Mouse (Mus musculus): ENCODE results near the gene Golim4. TPM values are rescaled to one million over a fixed set of nuclear protein-coding genes. Genes with fewer than 3 reads are reported as not detected.
A peak's percentile ranks its signal among the peaks of the same experiment; 100 is the strongest.
"Not testable (repeated sequence)": the region's sequence is repeated elsewhere in the genome, so short reads cannot be mapped to it uniquely, and the experiment has no call there.

Gene Golim4
- 37.4 and 39.7 TPM in 2 replicates for polyA plus RNA-seq (2015; fragmentation: Nextera tagmentation; extraction: Ambion mirVana)

GRCm38 (mm10) chr3:75956551-75957302 is at the start of gene Golim4:
TSS of gene Golim4 (minus strand) at chr3:75956949.
- Histone ChIP-seq H3K4me3 (ENCODE audit: low read length) (peak within 1 kb of the TSS; percentile 65), H3K36me3 (ENCODE audit: control insufficient read depth, insufficient read depth) (no peaks in the 10 kb centered on the region), H3K27ac (ENCODE audit: low read length) (peak within 1 kb of the TSS; percentile 91), H3K9me3 (replicated peaks; ENCODE audit: control insufficient read depth, low read length) (no peaks in the 10 kb centered on the region), H3K4me1 (ENCODE audit: control insufficient read depth, insufficient read depth, low read length) (peaks cover 30% of the 10 kb centered on the region), H3K4me2 (ENCODE audit: low read depth, low read length) (peak within 1 kb of the TSS; percentile 90), H3K9ac (ENCODE audit: low read length) (peak within 1 kb of the TSS; percentile 87), H3K27me3 (ENCODE audit: control insufficient read depth, insufficient read depth, low read length) (no peaks in the 10 kb centered on the region)
- whole genome bisulfite sequencing: under 1% methylated on average over 53 of the region's 53 CpGs
- peak; percentile 98 for ATAC-seq (replicated peaks; ENCODE audit: extremely low read depth, insufficient read depth, low FRiP score)

- Histone ChIP-seq H3K27ac (ENCODE audit: low read length) (no peak overlapping the region), H3K4me1 (ENCODE audit: control insufficient read depth, insufficient read depth, low read length) (no peaks in the 10 kb centered on the region), H3K27me3 (ENCODE audit: control insufficient read depth, insufficient read depth, low read length) (no peaks in the 10 kb centered on the region), H3K4me3 (ENCODE audit: low read length) (no peak overlapping the region), H3K36me3 (ENCODE audit: control insufficient read depth, insufficient read depth) (no peaks in the 10 kb centered on the region), H3K9ac (ENCODE audit: low read length) (no peak overlapping the region), H3K9me3 (replicated peaks; ENCODE audit: control insufficient read depth, low read length) (no peaks in the 10 kb centered on the region; the same call in 1 of the 2 replicates), H3K4me2 (ENCODE audit: low read depth, low read length) (no peak overlapping the region)
- WGBS: 61% methylated on average over 5 of the region's 5 CpGs
- no peak for ATAC-seq (replicated peaks; ENCODE audit: extremely low read depth, insufficient read depth, low FRiP score)
Observed at GRCm38 (mm10) chr3:76005621-76006020, 48.9 kb upstream of the Golim4 start.

- ATAC-seq (replicated peaks; ENCODE audit: extremely low read depth, insufficient read depth, low FRiP score): no peak
- 39% methylated on average over 4 of the region's 4 CpGs for WGBS
- no peaks in the 10 kb centered on the region for H3K27me3 ChIP-seq (ENCODE audit: control insufficient read depth, insufficient read depth, low read length)
Observed at GRCm38 (mm10) chr3:76001156-76001555, 44.4 kb upstream of the Golim4 start.

GRCm38 (mm10) chr3:76000481-76000880 is 43.7 kb upstream of the Golim4 start:
- Histone ChIP-seq H3K27me3 (ENCODE audit: control insufficient read depth, insufficient read depth, low read length) (no peaks in the 10 kb centered on the region), H3K9me3 (replicated peaks; ENCODE audit: control insufficient read depth, low read length) (no peaks in the 10 kb centered on the region; the same call in 1 of the 2 replicates), H3K4me3 (ENCODE audit: low read length) (no peak overlapping the region), H3K36me3 (ENCODE audit: control insufficient read depth, insufficient read depth) (no peaks in the 10 kb centered on the region), H3K27ac (ENCODE audit: low read length) (no peak overlapping the region), H3K9ac (ENCODE audit: low read length) (no peak overlapping the region), H3K4me1 (ENCODE audit: control insufficient read depth, insufficient read depth, low read length) (no peaks in the 10 kb centered on the region), H3K4me2 (ENCODE audit: low read depth, low read length) (no peak overlapping the region)
- 44% methylated on average over 2 of the region's 2 CpGs for WGBS
- no peak for ATAC-seq (replicated peaks; ENCODE audit: extremely low read depth, insufficient read depth, low FRiP score)

More at GRCm38 (mm10) chr3:76001156-76001555, 44.4 kb upstream of the Golim4 start:
- no peaks in the 10 kb centered on the region for H3K36me3 ChIP-seq (ENCODE audit: control insufficient read depth, insufficient read depth)
- H3K4me3 ChIP-seq (ENCODE audit: low read length): no peak overlapping the region
- H3K9me3 ChIP-seq (replicated peaks; ENCODE audit: control insufficient read depth, low read length): no peaks in the 10 kb centered on the region; the same call in 1 of the 2 replicates
- no peak overlapping the region for H3K27ac ChIP-seq (ENCODE audit: low read length)
- no peaks in the 10 kb centered on the region for H3K4me1 ChIP-seq (ENCODE audit: control insufficient read depth, insufficient read depth, low read length)
- H3K9ac ChIP-seq (ENCODE audit: low read length): no peak overlapping the region
- H3K4me2 ChIP-seq (ENCODE audit: low read depth, low read length): no peak overlapping the region

GRCm38 (mm10) chr3:75981031-75981750 is 24.4 kb upstream of the Golim4 start:
- ATAC-seq (replicated peaks; ENCODE audit: extremely low read depth, insufficient read depth, low FRiP score): not testable (repeated sequence)

GRCm38 (mm10) chr3:75962784-75963772 is 6.3 kb upstream of the Golim4 start:
- not testable (repeated sequence) for H3K4me2 ChIP-seq (ENCODE audit: low read depth, low read length); H3K27me3 ChIP-seq (ENCODE audit: control insufficient read depth, insufficient read depth, low read length); H3K36me3 ChIP-seq (ENCODE audit: control insufficient read depth, insufficient read depth); ATAC-seq (replicated peaks; ENCODE audit: extremely low read depth, insufficient read depth, low FRiP score); H3K9me3 ChIP-seq (replicated peaks; ENCODE audit: control insufficient read depth, low read length); H3K4me1 ChIP-seq (ENCODE audit: control insufficient read depth, insufficient read depth, low read length); H3K4me3 ChIP-seq (ENCODE audit: low read length); H3K9ac ChIP-seq (ENCODE audit: low read length); H3K27ac ChIP-seq (ENCODE audit: low read length)
- 78% methylated on average over 2 of the region's 2 CpGs for WGBS

More at GRCm38 (mm10) chr3:75981031-75981750, 24.4 kb upstream of the Golim4 start:
- 88% methylated on average over 2 of the region's 2 CpGs for whole genome bisulfite sequencing
- not testable (repeated sequence) for H3K9me3 ChIP-seq (replicated peaks; ENCODE audit: control insufficient read depth, low read length); H3K9ac ChIP-seq (ENCODE audit: low read length); H3K36me3 ChIP-seq (ENCODE audit: control insufficient read depth, insufficient read depth); H3K27ac ChIP-seq (ENCODE audit: low read length); H3K4me3 ChIP-seq (ENCODE audit: low read length); H3K4me1 ChIP-seq (ENCODE audit: control insufficient read depth, insufficient read depth, low read length); H3K4me2 ChIP-seq (ENCODE audit: low read depth, low read length); H3K27me3 ChIP-seq (ENCODE audit: control insufficient read depth, insufficient read depth, low read length)

- Histone ChIP-seq H3K27ac (ENCODE audit: low read length) (peak overlapping the region; percentile 91), H3K4me1 (ENCODE audit: control insufficient read depth, insufficient read depth, low read length) (peaks cover 30% of the 10 kb centered on the region), H3K4me3 (ENCODE audit: low read length) (peak overlapping the region; percentile 65), H3K9me3 (replicated peaks; ENCODE audit: control insufficient read depth, low read length) (no peaks in the 10 kb centered on the region), H3K9ac (ENCODE audit: low read length) (peak overlapping the region; percentile 87), H3K36me3 (ENCODE audit: control insufficient read depth, insufficient read depth) (no peaks in the 10 kb centered on the region), H3K4me2 (ENCODE audit: low read depth, low read length) (peak overlapping the region; percentile 90), H3K27me3 (ENCODE audit: control insufficient read depth, insufficient read depth, low read length) (no peaks in the 10 kb centered on the region)
- peak; percentile 43 for ATAC-seq (replicated peaks; ENCODE audit: extremely low read depth, insufficient read depth, low FRiP score)
- WGBS: under 1% methylated on average over 45 of the region's 47 CpGs
Observed at GRCm38 (mm10) chr3:75955661-75956491, 873 bp downstream of the Golim4 start.

- H3K4me2 ChIP-seq (ENCODE audit: low read depth, low read length): peak overlapping the region; percentile 90
- no peaks in the 10 kb centered on the region for H3K9me3 ChIP-seq (replicated peaks; ENCODE audit: control insufficient read depth, low read length)
- peaks cover 33% of the 10 kb centered on the region for H3K4me1 ChIP-seq (ENCODE audit: control insufficient read depth, insufficient read depth, low read length)
- no peaks in the 10 kb centered on the region for H3K36me3 ChIP-seq (ENCODE audit: control insufficient read depth, insufficient read depth)
- peak overlapping the region; percentile 65 for H3K4me3 ChIP-seq (ENCODE audit: low read length)
- H3K27ac ChIP-seq (ENCODE audit: low read length): no peak overlapping the region
- peak overlapping the region; percentile 20; the same call in 1 of the 2 replicates for H3K9ac ChIP-seq (ENCODE audit: low read length)
- no peaks in the 10 kb centered on the region for H3K27me3 ChIP-seq (ENCODE audit: control insufficient read depth, insufficient read depth, low read length)
- WGBS: 43% methylated on average over 3 of the region's 3 CpGs
- no peak for ATAC-seq (replicated peaks; ENCODE audit: extremely low read depth, insufficient read depth, low FRiP score)
Observed at GRCm38 (mm10) chr3:75954185-75954584, 2.6 kb downstream of the Golim4 start.
